Mouse (Mus musculus) colon, adult 2 months (tissue): ENCODE measurements around the gene Clic4. TPM values are rescaled to one million over a fixed set of nuclear protein-coding genes. Genes with fewer than 3 reads are reported as not detected.

Source experiments
- polyA plus RNA-seq: library from polyadenylated mRNA; depleted of rRNA; stranded (reverse); fragments of >200 nt; gene quantifications from 2 replicates; pipeline ENCODE4 v1.2.3, GENCODE M21; 2012; rRNA removed

The Clic4 gene
- 45.9 and 47.4 TPM in 2 replicates for polyA plus RNA-seq

GRCm38 (mm10) chr4:135272640-135273306 lies at the start of gene Clic4:
Gene Clic4 (minus strand): TSS chr4:135272814.

Other genes starting within 250 kb of the Clic4 start
- 2.5 and 3.0 TPM in 2 replicates for gene Runx3, start 152.2 kb downstream of the Clic4 start, polyA plus RNA-seq
- 11.8 and 18.8 TPM in 2 replicates for gene Srrm1, start 80.5 kb upstream of the Clic4 start, polyA plus RNA-seq
- 4.0 and 4.7 TPM in 2 replicates for gene Ncmap, start 125.4 kb upstream of the Clic4 start, polyA plus RNA-seq
- gene Rcan3, start 161.0 kb upstream of the Clic4 start, polyA plus RNA-seq: 20.5 and 22.3 TPM in 2 replicates
- 0.27 and 0.58 TPM in 2 replicates for gene Stpg1, start 222.0 kb upstream of the Clic4 start, polyA plus RNA-seq
- gene Nipal3, start 222.2 kb upstream of the Clic4 start, polyA plus RNA-seq: 50.0 and 71.8 TPM in 2 replicates